Mouse (Mus musculus): ENCODE measurements around the gene Uqcrq. TPM values are rescaled to one million over a fixed set of nuclear protein-coding genes. Genes with fewer than 3 reads are reported as not detected.
"Not testable (repeated sequence)": the region's sequence is repeated elsewhere in the genome, so short reads cannot be mapped to it uniquely, and the experiment has no call there.

Gene Uqcrq
- total RNA-seq, 1 experiment: 76.9 TPM

GRCm38 (mm10) chr11:53427993-53428715 is 2.5 kb downstream of the Uqcrq start:
- H3K36me3 ChIP-seq (ENCODE audit: control insufficient read depth, insufficient read depth, low read length, poor library complexity, severe bottlenecking): peaks cover 5% of the 10 kb centered on the region
- H3K4me1 ChIP-seq (ENCODE audit: control insufficient read depth in 2 of 2, insufficient read depth in 2 of 2, low read length in 2 of 2, poor library complexity in 1 of 2): peaks cover 0 to 1% of the 10 kb centered on the region in 2 experiments; a peak in 2 of 4 replicates
- DNase-seq (ENCODE audit: low read depth, low spot score): no peak
- in situ Hi-C loops (cut with MboI; ENCODE audit: low sequenced_read_pairs in 2 of 2, unreplicated experiment in 2 of 2): no loop called here
- no peak overlapping the region for H3K9ac ChIP-seq (ENCODE audit: insufficient read depth, low read depth, low read length, poor library complexity, severe bottlenecking)
- H3K27ac ChIP-seq (ENCODE audit: insufficient read depth, low read depth, low read length, poor library complexity, severe bottlenecking): no peak overlapping the region
- no peak overlapping the region for H3K4me3 ChIP-seq (ENCODE audit: insufficient read depth in 1 of 2, low read depth in 1 of 2, low read length in 2 of 2, poor library complexity in 1 of 2, severe bottlenecking in 1 of 2)
- TF ChIP-seq CHD2 (IDR thresholded peaks at IDR 0.05; ENCODE audit: low read depth, low read length) (no peak), ZC3H11A (IDR thresholded peaks at IDR 0.05; ENCODE audit: borderline replicate concordance, low read depth, low read length) (no peak), HCFC1 (IDR thresholded peaks at IDR 0.05; ENCODE audit: borderline replicate concordance, insufficient read depth, low read length) (no peak), ZNF384 (IDR thresholded peaks at IDR 0.05; ENCODE audit: low read depth, low read length) (no peak), MAFK (IDR thresholded peaks at IDR 0.05; ENCODE audit: insufficient read depth, low read depth, low read length) (no peak)
- no peaks in the 10 kb centered on the region for H3K9me3 ChIP-seq (ENCODE audit: control insufficient read depth, insufficient read depth, low read depth, low read length)

- H3K36me3 ChIP-seq (ENCODE audit: control insufficient read depth, insufficient read depth, low read length, poor library complexity, severe bottlenecking); H3K9me3 ChIP-seq (ENCODE audit: control insufficient read depth, insufficient read depth, low read depth, low read length); H3K27ac ChIP-seq (ENCODE audit: insufficient read depth, low read depth, low read length, poor library complexity, severe bottlenecking); H3K4me1 ChIP-seq (ENCODE audit: control insufficient read depth in 2 of 2, insufficient read depth in 2 of 2, low read length in 2 of 2, poor library complexity in 1 of 2); H3K9ac ChIP-seq (ENCODE audit: insufficient read depth, low read depth, low read length, poor library complexity, severe bottlenecking); H3K4me3 ChIP-seq (ENCODE audit: insufficient read depth in 1 of 2, low read depth in 1 of 2, low read length in 2 of 2, poor library complexity in 1 of 2, severe bottlenecking in 1 of 2); in situ Hi-C loops (cut with MboI; ENCODE audit: low sequenced_read_pairs in 2 of 2, unreplicated experiment in 2 of 2); DNase-seq (ENCODE audit: low read depth, low spot score): not testable (repeated sequence)
- TF ChIP-seq ZNF384 (IDR thresholded peaks at IDR 0.05; ENCODE audit: low read depth, low read length): peak; percentile 60; the same call in 1 of the 2 replicates
Observed at GRCm38 (mm10) chr11:53426914-53427313, 3.7 kb downstream of the Uqcrq start.

GRCm38 (mm10) chr11:53425711-53426255 is 4.8 kb downstream of the Uqcrq start:
- Histone ChIP-seq H3K4me3 (ENCODE audit: insufficient read depth in 1 of 2, low read depth in 1 of 2, low read length in 2 of 2, poor library complexity in 1 of 2, severe bottlenecking in 1 of 2) (no peak overlapping the region), H3K9me3 (ENCODE audit: control insufficient read depth, insufficient read depth, low read depth, low read length) (no peaks in the 10 kb centered on the region), H3K9ac (ENCODE audit: insufficient read depth, low read depth, low read length, poor library complexity, severe bottlenecking) (no peak overlapping the region), H3K27ac (ENCODE audit: insufficient read depth, low read depth, low read length, poor library complexity, severe bottlenecking) (no peak overlapping the region), H3K4me1 (ENCODE audit: control insufficient read depth in 2 of 2, insufficient read depth in 2 of 2, low read length in 2 of 2, poor library complexity in 1 of 2) (peaks cover 0 to 1% of the 10 kb centered on the region in 2 experiments; a peak in 1 of 4 replicates), H3K36me3 (ENCODE audit: control insufficient read depth, insufficient read depth, low read length, poor library complexity, severe bottlenecking) (peaks cover 7% of the 10 kb centered on the region)
- no peak for TF ChIP-seq ZC3H11A (IDR thresholded peaks at IDR 0.05; ENCODE audit: borderline replicate concordance, low read depth, low read length)
- no peak for TF ChIP-seq CHD2 (IDR thresholded peaks at IDR 0.05; ENCODE audit: low read depth, low read length)
- TF ChIP-seq ZNF384 (IDR thresholded peaks at IDR 0.05; ENCODE audit: low read depth, low read length): no peak
- no peak for TF ChIP-seq MAFK (IDR thresholded peaks at IDR 0.05; ENCODE audit: insufficient read depth, low read depth, low read length)
- no peak for TF ChIP-seq HCFC1 (IDR thresholded peaks at IDR 0.05; ENCODE audit: borderline replicate concordance, insufficient read depth, low read length)
- DNase-seq (ENCODE audit: low read depth, low spot score): no peak
- in situ Hi-C loops (cut with MboI; ENCODE audit: low sequenced_read_pairs in 2 of 2, unreplicated experiment in 2 of 2): no loop called here

GRCm38 (mm10) chr11:53425251-53425650 is 5.4 kb downstream of the Uqcrq start:
- in situ Hi-C loops (cut with MboI; ENCODE audit: low sequenced_read_pairs in 2 of 2, unreplicated experiment in 2 of 2): no loop called here
- H3K9me3 ChIP-seq (ENCODE audit: control insufficient read depth, insufficient read depth, low read depth, low read length): no peaks in the 10 kb centered on the region
- peaks cover 8% of the 10 kb centered on the region for H3K36me3 ChIP-seq (ENCODE audit: control insufficient read depth, insufficient read depth, low read length, poor library complexity, severe bottlenecking)
- H3K4me1 ChIP-seq (ENCODE audit: control insufficient read depth in 2 of 2, insufficient read depth in 2 of 2, low read length in 2 of 2, poor library complexity in 1 of 2): peaks cover 0 to 1% of the 10 kb centered on the region in 2 experiments; a peak in 1 of 4 replicates
- TF ChIP-seq ZC3H11A (IDR thresholded peaks at IDR 0.05; ENCODE audit: borderline replicate concordance, low read depth, low read length) (no peak), CHD2 (IDR thresholded peaks at IDR 0.05; ENCODE audit: low read depth, low read length) (no peak), MAFK (IDR thresholded peaks at IDR 0.05; ENCODE audit: insufficient read depth, low read depth, low read length) (no peak), ZNF384 (IDR thresholded peaks at IDR 0.05; ENCODE audit: low read depth, low read length) (no peak), HCFC1 (IDR thresholded peaks at IDR 0.05; ENCODE audit: borderline replicate concordance, insufficient read depth, low read length) (no peak)
- no peak overlapping the region for H3K9ac ChIP-seq (ENCODE audit: insufficient read depth, low read depth, low read length, poor library complexity, severe bottlenecking)
- no peak overlapping the region for H3K27ac ChIP-seq (ENCODE audit: insufficient read depth, low read depth, low read length, poor library complexity, severe bottlenecking)
- no peak overlapping the region for H3K4me3 ChIP-seq (ENCODE audit: insufficient read depth in 1 of 2, low read depth in 1 of 2, low read length in 2 of 2, poor library complexity in 1 of 2, severe bottlenecking in 1 of 2)
- DNase-seq (ENCODE audit: low read depth, low spot score): no peak

Data from ES-E14 (cell line).